Mouse (Mus musculus) bone marrow macrophage, adult 2 months (primary cell): ENCODE results near the gene Micall1.

ENCODE experiments used
- CTCF ChIP-seq: IDR thresholded peaks from 2 replicates; pipeline ENCODE4 v1.5.1; 2012; ENCODE audit warnings: low read depth, mild to moderate bottlenecking, low read length, moderate library complexity
- POLR2A ChIP-seq: IDR thresholded peaks from 2 replicates; pipeline ENCODE4 v1.6.1; 2012; ENCODE audit warnings: mild to moderate bottlenecking, low read depth, low read length, borderline replicate concordance

DNA sequence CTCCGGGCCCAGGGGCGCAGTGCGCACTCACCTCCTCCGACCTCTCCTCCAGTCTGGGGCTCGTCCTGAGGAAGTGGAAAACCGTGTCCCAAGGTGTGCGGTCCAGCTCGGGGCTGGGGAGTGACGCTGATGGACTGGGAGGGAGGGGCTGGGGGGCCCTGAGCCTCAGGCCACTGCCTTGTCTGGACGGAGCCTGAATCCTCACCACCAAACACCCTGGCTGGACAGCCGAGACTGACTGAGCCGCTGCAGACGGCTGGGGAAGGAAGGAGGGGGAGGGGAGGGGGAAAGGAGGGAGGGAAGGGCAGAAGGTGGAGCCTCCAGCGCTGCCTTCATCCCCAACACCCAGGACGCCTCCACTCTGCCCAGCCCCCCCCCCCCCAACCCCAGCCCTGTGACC is 55.6 kb downstream of the Micall1 start:
- no peak for TF ChIP-seq POLR2A
- TF ChIP-seq CTCF = no peak
